Mouse (Mus musculus): Measurements from ENCODE around the gene Kcnk7. TPM values are rescaled to one million over a fixed set of nuclear protein-coding genes. Genes with fewer than 3 reads are reported as not detected.

Gene Kcnk7
- polyA plus RNA-seq (2016; fragmentation: Nextera tagmentation; extraction: Ambion mirVana), result 0.17 TPM in 1 of 2 replicates, not detected in the other

GRCm38 (mm10) chr19:5704163-5704800 lies at the start of gene Kcnk7:
TSS of gene Kcnk7 (plus strand) at chr19:5704367.
- Histone ChIP-seq H3K9ac (no peak within 1 kb of the TSS), H3K36me3 (peaks cover 78% of the 10 kb centered on the region), H3K4me3 (no peak within 1 kb of the TSS), H3K4me2 (no peak within 1 kb of the TSS), H3K27ac (ENCODE audit: poor library complexity, severe bottlenecking) (no peak within 1 kb of the TSS; the same call in 1 of the 2 replicates), H3K9me3 (replicated peaks) (no peaks in the 10 kb centered on the region), H3K4me1 (replicated peaks) (peaks cover 18% of the 10 kb centered on the region), H3K27me3 (replicated peaks) (no peaks in the 10 kb centered on the region)
- 66% methylated on average over 17 of the region's 17 CpGs for WGBS
- ATAC-seq (ENCODE audit: insufficient number of reproducible peaks, low FRiP score), result peak; percentile 37; the same call in 1 of the 2 replicates

GRCm38 (mm10) chr19:5654720-5655298 lies 49.4 kb upstream of the Kcnk7 start:
- no peak for ATAC-seq (ENCODE audit: insufficient number of reproducible peaks, low FRiP score)
- Histone ChIP-seq H3K9me3 (replicated peaks) (no peaks in the 10 kb centered on the region), H3K36me3 (peaks cover 83% of the 10 kb centered on the region), H3K27me3 (replicated peaks) (peaks cover 22% of the 10 kb centered on the region), H3K9ac (peak overlapping the region; percentile 4; the same call in 1 of the 2 replicates), H3K4me2 (peak overlapping the region; percentile 65), H3K4me3 (peak overlapping the region; percentile 39), H3K4me1 (replicated peaks) (peaks cover 10% of the 10 kb centered on the region), H3K27ac (ENCODE audit: poor library complexity, severe bottlenecking) (no peak overlapping the region)
- WGBS, result 22% methylated on average over 43 of the region's 43 CpGs

- WGBS, result 68% methylated on average over 16 of the region's 16 CpGs
- peak overlapping the region; percentile 50 for H3K27ac ChIP-seq (ENCODE audit: poor library complexity, severe bottlenecking)
- H3K9me3 ChIP-seq (replicated peaks), result no peaks in the 10 kb centered on the region
- H3K27me3 ChIP-seq (replicated peaks), result peaks cover 6% of the 10 kb centered on the region
- H3K9ac ChIP-seq, result peak overlapping the region; percentile 40; the same call in 1 of the 2 replicates
- peak overlapping the region; percentile 18 for H3K4me3 ChIP-seq
- H3K36me3 ChIP-seq, result peaks cover 57% of the 10 kb centered on the region
- peak overlapping the region; percentile 72 for H3K4me2 ChIP-seq
- no peak for ATAC-seq (ENCODE audit: insufficient number of reproducible peaks, low FRiP score)
- peaks cover 47% of the 10 kb centered on the region for H3K4me1 ChIP-seq (replicated peaks)
These were observed 43.0 kb upstream of the Kcnk7 start for GRCm38 (mm10) chr19:5660942-5661751.

- Histone ChIP-seq H3K4me2 (peak overlapping the region; percentile 72), H3K4me3 (peak overlapping the region; percentile 55), H3K4me1 (replicated peaks) (peaks cover 47% of the 10 kb centered on the region), H3K27me3 (replicated peaks) (no peaks in the 10 kb centered on the region), H3K9ac (peak overlapping the region; percentile 79), H3K36me3 (peaks cover 60% of the 10 kb centered on the region), H3K27ac (ENCODE audit: poor library complexity, severe bottlenecking) (peak overlapping the region; percentile 78), H3K9me3 (replicated peaks) (no peaks in the 10 kb centered on the region)
- ATAC-seq (ENCODE audit: insufficient number of reproducible peaks, low FRiP score), result no peak
- 78% methylated on average over 8 of the region's 8 CpGs for WGBS
These were observed 41.9 kb upstream of the Kcnk7 start for GRCm38 (mm10) chr19:5662310-5662709.

- H3K9me3 ChIP-seq (replicated peaks), result no peaks in the 10 kb centered on the region
- H3K27ac ChIP-seq (ENCODE audit: poor library complexity, severe bottlenecking), result peak within 1 kb of the TSS; percentile 78
- peaks cover 47% of the 10 kb centered on the region for H3K4me1 ChIP-seq (replicated peaks)
- no peaks in the 10 kb centered on the region for H3K27me3 ChIP-seq (replicated peaks)
- peak; percentile 93 for ATAC-seq (ENCODE audit: insufficient number of reproducible peaks, low FRiP score)
- peak within 1 kb of the TSS; percentile 55 for H3K4me3 ChIP-seq
- H3K36me3 ChIP-seq, result peaks cover 62% of the 10 kb centered on the region
- H3K9ac ChIP-seq, result peak within 1 kb of the TSS; percentile 79
- peak within 1 kb of the TSS; percentile 72 for H3K4me2 ChIP-seq
- WGBS, result 1% methylated on average over 32 of the region's 32 CpGs
These were observed 40.9 kb upstream of the Kcnk7 start, which contains the start of gene Sipa1 for GRCm38 (mm10) chr19:5662981-5663913. TSS of gene Sipa1 (minus strand) at chr19:5663707.

GRCm38 (mm10) chr19:5664669-5665257 lies 39.4 kb upstream of the Kcnk7 start:
- WGBS, result 90% methylated on average over 10 of the region's 10 CpGs
- Histone ChIP-seq H3K27me3 (replicated peaks) (no peaks in the 10 kb centered on the region), H3K9me3 (replicated peaks) (no peaks in the 10 kb centered on the region), H3K4me3 (no peak overlapping the region), H3K4me1 (replicated peaks) (peaks cover 47% of the 10 kb centered on the region), H3K36me3 (peaks cover 65% of the 10 kb centered on the region), H3K27ac (ENCODE audit: poor library complexity, severe bottlenecking) (no peak overlapping the region), H3K9ac (no peak overlapping the region), H3K4me2 (no peak overlapping the region)
- ATAC-seq (ENCODE audit: insufficient number of reproducible peaks, low FRiP score), result no peak

GRCm38 (mm10) chr19:5665465-5665864 lies 38.7 kb upstream of the Kcnk7 start:
- Histone ChIP-seq H3K4me3 (no peak overlapping the region), H3K27me3 (replicated peaks) (no peaks in the 10 kb centered on the region), H3K9ac (0 out of 2 replicates have a peak overlapping the region, but pooled peaks have one; percentile 10), H3K27ac (ENCODE audit: poor library complexity, severe bottlenecking) (no peak overlapping the region), H3K4me2 (no peak overlapping the region), H3K36me3 (peaks cover 65% of the 10 kb centered on the region), H3K4me1 (replicated peaks) (peaks cover 43% of the 10 kb centered on the region), H3K9me3 (replicated peaks) (no peaks in the 10 kb centered on the region)
- ATAC-seq (ENCODE audit: insufficient number of reproducible peaks, low FRiP score), result peak; percentile 67
- WGBS, result 71% methylated on average over 15 of the region's 15 CpGs

- 0 out of 2 replicates have a peak overlapping the region, but pooled peaks have one; percentile 10 for H3K9ac ChIP-seq
- H3K4me1 ChIP-seq (replicated peaks), result peaks cover 34% of the 10 kb centered on the region
- no peak for ATAC-seq (ENCODE audit: insufficient number of reproducible peaks, low FRiP score)
- H3K4me2 ChIP-seq, result no peak overlapping the region
- peaks cover 69% of the 10 kb centered on the region for H3K36me3 ChIP-seq
- WGBS, result 90% methylated on average over 18 of the region's 18 CpGs
- no peak overlapping the region for H3K27ac ChIP-seq (ENCODE audit: poor library complexity, severe bottlenecking)
- H3K4me3 ChIP-seq, result no peak overlapping the region
- no peaks in the 10 kb centered on the region for H3K27me3 ChIP-seq (replicated peaks)
- no peaks in the 10 kb centered on the region for H3K9me3 ChIP-seq (replicated peaks)
These were observed 37.8 kb upstream of the Kcnk7 start for GRCm38 (mm10) chr19:5666386-5666785.

- WGBS, result 88% methylated on average over 4 of the region's 4 CpGs
- H3K4me2 ChIP-seq, result no peak overlapping the region
- H3K4me1 ChIP-seq (replicated peaks), result peaks cover 17% of the 10 kb centered on the region
- no peak overlapping the region for H3K4me3 ChIP-seq
- no peak overlapping the region for H3K27ac ChIP-seq (ENCODE audit: poor library complexity, severe bottlenecking)
- H3K36me3 ChIP-seq, result peaks cover 89% of the 10 kb centered on the region
- no peak overlapping the region for H3K9ac ChIP-seq
- no peaks in the 10 kb centered on the region for H3K9me3 ChIP-seq (replicated peaks)
- no peaks in the 10 kb centered on the region for H3K27me3 ChIP-seq (replicated peaks)
- ATAC-seq (ENCODE audit: insufficient number of reproducible peaks, low FRiP score), result no peak
These were observed 35.8 kb upstream of the Kcnk7 start for GRCm38 (mm10) chr19:5668372-5668771.

GRCm38 (mm10) chr19:5680432-5680831 lies 23.7 kb upstream of the Kcnk7 start:
- H3K27me3 ChIP-seq (replicated peaks), result no peaks in the 10 kb centered on the region

More at GRCm38 (mm10) chr19:5680432-5680831, 23.7 kb upstream of the Kcnk7 start:
- no peak overlapping the region for H3K4me2 ChIP-seq
- H3K36me3 ChIP-seq, result peaks cover 93% of the 10 kb centered on the region
- H3K9me3 ChIP-seq (replicated peaks), result no peaks in the 10 kb centered on the region
- peak; percentile 31; the same call in 1 of the 2 replicates for ATAC-seq (ENCODE audit: insufficient number of reproducible peaks, low FRiP score)
- no peaks in the 10 kb centered on the region for H3K4me1 ChIP-seq (replicated peaks)
- H3K27ac ChIP-seq (ENCODE audit: poor library complexity, severe bottlenecking), result no peak overlapping the region
- no peak overlapping the region for H3K4me3 ChIP-seq
- no peak overlapping the region for H3K9ac ChIP-seq
- 74% methylated on average over 4 of the region's 4 CpGs for WGBS

All from heart, embryonic 12.5 days (tissue).